Mouse (Mus musculus): ENCODE results near the gene Tnfsf13b.

Tnfsf13b gene

DNA sequence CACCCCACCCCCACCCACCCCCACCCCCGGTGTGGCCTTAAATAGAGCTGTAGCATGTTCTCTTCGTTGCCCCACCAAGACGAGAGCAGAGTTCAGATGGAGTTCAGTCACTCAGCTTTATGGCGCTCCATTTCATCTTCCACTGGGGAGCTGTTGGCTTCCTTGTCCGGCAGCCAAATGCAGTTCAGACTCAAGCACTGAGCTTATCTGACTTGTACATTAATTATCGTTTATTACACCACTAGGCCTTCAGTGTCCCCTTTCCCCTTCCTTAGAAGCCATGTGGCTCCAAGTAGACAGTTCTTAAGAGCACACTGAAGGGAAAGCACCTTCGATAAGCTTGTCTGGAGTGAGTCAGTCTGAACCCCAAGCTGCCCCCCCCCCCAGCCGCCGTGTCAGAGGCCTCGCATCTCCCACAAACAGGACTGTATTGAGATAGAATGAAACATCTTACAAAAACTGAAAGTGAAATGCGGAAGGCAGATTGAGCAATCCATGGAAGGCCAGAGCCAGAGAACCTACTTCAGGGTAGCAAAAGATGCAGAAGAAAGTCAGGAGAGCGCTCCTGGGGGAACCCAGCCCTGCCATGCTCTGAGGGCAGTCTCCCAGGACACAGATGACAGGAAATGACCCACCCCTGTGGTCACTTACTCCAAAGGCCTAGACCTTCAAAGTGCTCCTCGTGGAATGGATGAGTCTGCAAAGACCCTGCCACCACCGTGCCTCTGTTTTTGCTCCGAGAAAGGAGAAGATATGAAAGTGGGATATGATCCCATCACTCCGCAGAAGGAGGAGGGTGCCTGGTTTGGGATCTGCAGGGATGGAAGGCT is at the start of gene Tnfsf13b:
Gene Tnfsf13b, plus strand, starts transcription at position 312 of the 830 bp plus-strand sequence.
- DNase-seq (ENCODE audit: low spot score in 2 of 2): no peak

DNA sequence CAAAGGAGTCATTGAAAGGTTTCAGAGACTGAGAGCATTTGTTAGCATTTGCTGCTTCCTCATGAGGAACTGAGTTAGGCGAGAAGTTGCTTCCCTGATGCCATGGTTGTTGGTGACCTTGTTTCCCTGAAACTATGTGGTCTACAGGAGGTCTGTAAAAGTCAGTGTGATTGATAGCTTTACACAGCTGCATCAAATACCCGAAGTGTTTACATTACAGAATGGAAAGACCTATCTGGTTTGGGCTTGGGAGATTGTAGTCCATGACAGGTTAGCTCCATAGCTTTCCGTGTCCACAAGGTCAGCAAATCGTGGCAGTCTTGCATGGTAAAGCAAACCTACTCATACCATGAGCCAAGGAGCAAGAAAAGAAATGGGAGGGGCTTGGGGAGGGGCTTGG is 47.9 kb upstream of the Tnfsf13b start:
- DNase-seq (ENCODE audit: low spot score in 2 of 2): no peak

DNA sequence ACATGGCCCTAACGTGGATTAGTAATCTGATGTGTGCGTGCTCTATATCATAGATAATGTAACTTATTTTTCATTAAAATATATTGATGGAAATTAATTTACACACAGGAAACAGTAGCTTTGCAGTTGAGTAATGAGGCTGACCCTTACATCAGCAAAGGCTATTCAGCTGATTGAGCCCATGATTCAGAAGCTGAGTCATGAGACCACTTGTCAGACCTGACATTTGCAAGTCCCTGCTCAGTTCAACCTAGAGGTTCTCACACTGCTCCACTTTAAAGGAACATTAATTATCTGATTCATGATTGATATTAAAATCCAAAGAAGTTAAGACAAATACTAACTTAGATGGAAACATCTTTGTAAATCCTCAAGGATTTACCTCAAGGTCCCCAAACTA is 46.3 kb upstream of the Tnfsf13b start:
- no peak for DNase-seq (ENCODE audit: low spot score in 2 of 2)

DNA sequence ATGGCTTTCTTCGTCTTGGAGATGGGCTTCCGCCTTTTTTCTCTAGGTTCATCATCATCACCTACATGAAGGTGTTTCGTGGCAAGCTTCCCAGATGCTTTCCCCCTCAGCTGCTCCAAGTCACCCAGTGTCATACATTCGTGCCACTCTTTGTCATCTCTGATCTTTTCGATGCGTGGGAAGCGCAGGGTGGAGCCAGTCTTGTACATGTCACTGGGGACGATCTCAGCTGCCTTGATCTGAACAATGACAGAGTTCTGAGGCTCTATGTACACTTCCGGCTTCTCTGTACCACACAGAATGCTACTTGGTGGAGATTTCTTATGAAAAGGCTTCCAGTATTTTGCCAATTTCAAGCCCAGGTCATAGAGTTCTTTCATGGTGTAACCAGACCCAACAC is 34.4 kb upstream of the Tnfsf13b start:
- no peak for DNase-seq (ENCODE audit: low spot score in 2 of 2)

DNA sequence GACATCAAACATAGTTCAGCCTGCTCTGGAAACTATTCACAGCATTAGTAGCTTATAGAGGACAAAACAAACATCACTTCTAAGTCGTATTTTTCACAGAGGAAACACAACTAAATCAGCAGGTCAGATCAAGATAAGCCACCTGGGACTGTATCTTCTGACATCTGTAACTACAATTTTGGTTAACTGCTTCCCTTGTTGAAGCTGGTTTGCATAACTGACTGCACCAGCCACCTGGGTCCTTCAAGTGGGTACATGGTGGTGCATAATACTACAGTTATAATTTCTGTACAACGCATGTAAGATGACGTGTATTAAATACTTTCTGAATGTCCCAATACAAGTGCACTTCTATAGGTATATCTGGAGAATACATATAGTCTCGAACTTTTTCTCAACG is 31.0 kb upstream of the Tnfsf13b start:
- no peak for DNase-seq (ENCODE audit: low spot score in 2 of 2)

DNA sequence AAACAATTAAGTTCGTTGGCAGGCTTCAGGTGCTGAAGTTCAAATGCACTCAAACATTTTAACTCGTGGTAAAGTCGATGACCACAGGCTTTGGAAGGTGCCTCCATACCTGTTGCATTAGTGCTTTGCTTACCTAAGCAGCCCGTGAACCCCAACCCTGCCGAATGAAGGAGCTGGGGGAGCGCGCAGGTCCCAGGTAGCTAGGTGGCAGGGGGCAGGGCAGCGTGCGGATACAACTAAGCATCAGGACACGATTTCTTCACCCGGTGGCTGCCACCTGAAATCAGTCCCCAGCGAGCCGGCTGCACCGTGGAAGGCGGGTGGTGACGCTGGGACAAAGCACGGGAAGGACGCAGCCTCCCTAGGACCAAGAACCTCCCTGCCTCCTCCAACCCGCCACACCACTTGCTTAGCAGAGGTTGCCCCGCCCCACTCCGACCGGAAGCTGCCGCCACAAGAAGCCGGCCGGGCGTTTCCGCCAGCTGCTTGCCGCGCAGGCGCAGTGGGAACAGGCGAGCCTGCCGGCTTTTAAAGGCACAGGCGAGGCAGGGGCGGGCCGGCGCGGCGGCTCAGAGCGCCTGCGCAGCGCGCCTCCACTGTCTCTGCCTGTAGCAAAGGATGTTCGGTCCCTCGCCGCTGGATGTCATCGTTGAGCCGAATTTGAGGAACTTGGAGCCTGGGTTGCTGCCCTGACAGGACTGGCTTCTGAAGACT is 30.2 kb upstream of the Tnfsf13b start:
- DNase-seq (ENCODE audit: low spot score in 2 of 2): peak; percentile 89 to 98

DNA sequence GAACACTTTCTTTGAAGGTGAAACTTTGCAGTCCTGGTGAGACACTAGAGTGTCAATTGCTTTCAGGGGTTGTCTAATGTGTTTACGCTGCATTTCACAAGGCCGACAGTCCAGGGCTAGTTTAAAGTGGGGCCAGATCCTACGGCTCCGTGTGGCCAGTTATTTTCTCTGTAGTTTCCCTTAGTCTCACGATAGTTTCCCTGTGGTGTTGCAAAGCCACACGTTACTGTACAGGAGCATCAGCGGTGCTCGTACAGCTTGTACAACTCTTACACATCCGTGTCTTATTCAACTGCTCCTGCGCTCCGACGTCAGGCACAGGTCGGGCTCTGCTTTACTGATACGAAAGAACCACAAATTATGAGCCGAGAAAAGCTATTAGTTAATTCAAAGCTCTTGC is 29.3 kb upstream of the Tnfsf13b start:
- DNase-seq (ENCODE audit: low spot score in 2 of 2): peak; percentile 20 to 26

DNA sequence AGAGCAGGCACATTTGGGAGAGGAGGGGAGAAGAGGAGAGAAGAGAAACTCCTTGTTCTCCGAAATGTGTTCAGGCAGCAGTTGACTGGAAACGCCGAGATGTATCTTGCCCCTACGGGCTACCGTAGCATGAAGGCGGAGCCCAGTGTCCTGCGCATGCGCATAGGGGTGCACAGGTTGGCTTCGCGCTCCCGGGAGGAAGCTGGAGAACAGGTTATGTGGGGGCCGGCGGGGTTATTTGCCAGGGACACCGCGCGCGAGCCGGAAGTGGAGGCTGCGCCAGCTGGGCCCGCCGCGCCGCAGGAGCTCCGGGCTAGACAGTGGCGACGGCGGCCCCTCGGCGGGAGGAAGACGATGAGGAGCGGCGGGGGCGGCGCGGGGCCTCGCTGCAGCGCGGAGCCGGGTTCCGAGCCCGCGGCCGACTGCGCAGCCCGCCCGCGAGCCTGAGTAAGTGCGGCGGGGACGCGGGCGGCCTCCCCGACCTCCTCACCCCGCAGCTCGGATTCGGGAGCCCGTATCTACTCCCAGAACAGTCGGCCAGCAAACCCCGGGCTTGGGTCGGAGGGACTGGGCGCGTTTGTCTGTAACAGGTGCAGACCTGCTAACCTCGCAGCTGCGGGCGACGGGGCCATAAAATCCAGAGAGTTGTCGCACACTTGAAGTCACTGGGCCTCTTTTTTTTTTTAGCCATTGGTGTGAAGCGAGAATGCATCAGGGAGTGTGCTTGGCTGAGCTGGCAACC is 28.5 kb upstream of the Tnfsf13b start, which contains the start of the genes Lig4 and Abhd13:
Gene Lig4, minus strand, starts transcription at position 114 of the 742 bp plus-strand sequence.
Gene Abhd13, plus strand, starts transcription at position 135 of the 742 bp plus-strand sequence.
- DNase-seq (ENCODE audit: low spot score in 2 of 2): peak; percentile 96 to 97

DNA sequence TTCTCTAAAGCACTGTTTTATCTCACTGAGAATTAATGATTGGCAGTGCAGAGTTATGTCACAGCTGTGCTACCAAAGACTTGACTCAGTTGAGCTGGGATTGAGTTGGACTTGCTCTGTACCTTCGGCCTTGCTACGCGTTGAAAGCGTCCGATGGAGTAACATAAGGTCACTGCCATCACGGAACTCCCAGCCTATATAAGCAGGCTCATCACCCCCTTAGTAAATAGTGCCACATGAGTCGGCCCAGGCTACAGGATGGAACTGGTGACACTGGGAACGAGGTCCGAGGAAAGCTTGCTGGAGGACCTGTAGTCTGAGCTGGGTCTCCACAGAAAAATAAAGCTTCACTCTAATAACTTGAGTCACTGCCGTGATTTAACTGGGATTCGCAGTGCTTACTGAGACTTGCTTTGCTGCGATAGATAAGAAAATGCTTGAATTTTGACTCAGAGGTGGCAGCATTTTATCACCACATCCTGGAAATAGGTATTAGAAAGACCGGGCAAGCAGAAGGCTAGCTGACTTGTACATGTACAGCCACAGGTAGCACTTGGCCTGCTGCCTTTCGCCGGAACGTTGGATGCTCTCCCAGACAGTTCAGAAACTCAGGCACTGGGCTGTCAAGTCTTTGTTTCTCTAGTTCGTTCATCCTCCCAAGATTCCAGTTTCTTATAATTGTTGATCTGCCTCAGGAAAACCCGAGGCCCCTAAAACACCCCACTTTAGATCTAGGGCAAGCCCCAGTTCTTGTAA is 27.6 kb upstream of the Tnfsf13b start:
- no peak for DNase-seq (ENCODE audit: low spot score in 2 of 2)

DNA sequence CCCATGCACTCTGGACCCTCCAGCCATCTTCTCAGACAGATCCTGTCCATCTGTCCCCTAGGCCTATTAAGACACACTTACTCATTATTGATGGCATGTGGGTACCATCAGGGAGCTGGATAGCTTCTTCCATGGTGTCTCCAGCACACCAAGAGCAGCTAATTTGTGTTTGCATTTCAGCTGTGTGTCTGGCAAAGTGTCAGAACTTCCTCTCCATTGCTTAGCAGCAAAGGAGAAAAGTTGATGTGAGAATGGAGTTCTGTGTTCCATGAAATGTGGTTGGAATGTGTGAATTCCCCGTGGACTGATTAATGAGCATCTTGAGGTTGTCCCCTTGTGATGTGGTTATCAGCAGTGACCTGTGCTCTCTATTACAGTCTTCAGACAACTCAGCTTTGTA is 26.5 kb upstream of the Tnfsf13b start:
- DNase-seq (ENCODE audit: low spot score in 2 of 2): no peak

DNA sequence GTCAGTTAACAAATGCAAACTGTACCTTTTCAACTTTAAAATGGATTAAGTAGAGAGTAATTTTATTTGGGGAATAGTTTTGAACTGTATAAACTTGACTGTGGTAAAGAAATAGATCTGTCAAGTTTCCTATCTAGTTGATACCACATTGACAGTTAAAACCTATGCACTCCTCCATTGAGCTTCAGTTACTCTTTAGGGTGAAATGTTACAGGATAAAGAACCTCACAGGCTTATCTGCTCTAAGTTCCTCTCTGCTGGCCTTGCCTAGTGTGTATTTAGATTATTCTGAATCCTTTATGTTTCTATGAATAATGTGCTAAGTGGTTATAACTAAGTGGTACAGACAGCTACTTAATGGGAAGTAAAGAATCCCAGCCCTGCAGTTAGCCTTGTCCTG is 26.1 kb upstream of the Tnfsf13b start:
- DNase-seq (ENCODE audit: low spot score in 2 of 2): no peak

DNA sequence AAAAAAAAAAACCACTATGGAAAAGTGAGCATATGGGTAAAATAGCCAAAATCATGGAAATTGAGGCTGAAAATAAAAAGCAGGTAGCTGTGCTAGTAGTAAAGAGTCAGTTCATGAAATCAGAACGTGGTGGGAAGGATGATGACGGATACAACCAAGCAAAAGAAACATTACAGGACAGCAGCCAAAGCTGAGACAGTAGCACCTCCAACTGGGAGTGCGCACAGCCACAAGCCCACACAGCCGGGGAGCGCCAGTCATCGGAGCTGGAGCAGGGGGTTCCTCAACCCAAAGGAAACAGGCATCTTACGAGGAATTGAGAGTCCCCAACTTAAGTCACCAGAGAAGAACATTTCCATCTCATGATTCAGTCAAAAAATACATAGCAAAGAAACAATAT is 2.2 kb upstream of the Tnfsf13b start:
- DNase-seq (ENCODE audit: low spot score in 2 of 2): no peak

DNA sequence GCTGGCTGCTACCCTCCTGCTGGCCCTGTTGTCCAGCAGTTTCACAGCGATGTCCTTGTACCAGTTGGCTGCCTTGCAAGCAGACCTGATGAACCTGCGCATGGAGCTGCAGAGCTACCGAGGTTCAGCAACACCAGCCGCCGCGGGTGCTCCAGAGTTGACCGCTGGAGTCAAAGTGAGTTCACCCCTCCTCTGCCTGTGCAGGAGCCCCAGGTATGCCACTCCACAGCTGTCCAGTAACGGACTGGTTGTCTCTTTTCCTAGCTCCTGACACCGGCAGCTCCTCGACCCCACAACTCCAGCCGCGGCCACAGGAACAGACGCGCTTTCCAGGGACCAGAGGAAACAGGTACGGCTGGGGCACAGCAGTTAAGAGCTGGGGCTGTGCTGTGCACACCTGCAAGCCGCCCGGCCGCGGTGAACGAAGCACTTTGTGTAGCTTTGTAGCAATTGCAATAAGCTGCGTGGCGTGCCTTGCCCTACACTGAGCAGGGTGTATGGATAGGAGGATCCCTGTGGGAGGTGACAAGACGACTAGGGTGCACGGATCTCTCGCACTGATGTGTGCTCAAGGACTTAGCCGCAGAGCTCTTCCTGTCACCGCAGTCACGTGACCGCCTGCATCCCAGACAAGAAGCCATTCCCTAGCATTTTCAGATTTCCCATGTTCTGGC is 856 bp downstream of the Tnfsf13b start:
- DNase-seq (ENCODE audit: low spot score in 2 of 2): no peak

DNA sequence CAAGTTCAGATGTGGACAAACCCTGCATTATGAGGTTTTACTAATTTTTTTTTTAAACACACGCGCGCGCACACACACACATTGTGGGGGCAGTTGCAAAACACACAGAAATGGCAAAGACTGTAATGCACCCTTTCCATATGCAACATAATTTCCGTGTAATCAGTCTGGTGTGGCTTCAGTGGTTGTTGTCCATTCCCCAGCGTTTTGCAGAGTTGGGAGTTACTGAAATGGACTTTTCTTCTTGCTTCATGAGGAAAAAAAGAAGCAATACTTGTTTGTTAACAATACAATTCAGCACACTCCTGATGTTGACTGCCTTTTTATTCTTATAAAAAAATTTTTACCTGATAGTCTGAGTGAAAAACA is 1.4 kb downstream of the Tnfsf13b start:
- no peak for DNase-seq (ENCODE audit: low spot score in 2 of 2)

DNA sequence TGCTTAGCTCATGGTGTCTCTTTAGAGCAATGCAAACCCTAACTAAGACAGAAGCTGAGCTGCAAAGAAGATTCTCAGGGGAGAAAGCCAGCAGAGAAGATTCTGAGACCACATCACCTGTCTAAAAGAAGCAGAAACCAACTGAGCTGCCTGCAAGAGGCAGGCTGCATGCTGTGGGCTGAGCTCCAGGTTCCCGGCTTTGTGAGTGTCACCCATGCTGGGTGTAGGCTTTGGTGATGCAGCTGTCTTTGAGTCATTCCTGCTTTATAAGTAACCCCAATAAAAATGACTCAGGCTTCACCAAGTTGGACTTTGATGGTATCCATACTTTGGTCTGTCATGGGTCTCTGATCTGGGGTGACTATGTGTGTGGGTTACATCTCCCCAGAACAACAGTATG is 10.0 kb downstream of the Tnfsf13b start:
- no peak for DNase-seq (ENCODE audit: low spot score in 2 of 2)

DNA sequence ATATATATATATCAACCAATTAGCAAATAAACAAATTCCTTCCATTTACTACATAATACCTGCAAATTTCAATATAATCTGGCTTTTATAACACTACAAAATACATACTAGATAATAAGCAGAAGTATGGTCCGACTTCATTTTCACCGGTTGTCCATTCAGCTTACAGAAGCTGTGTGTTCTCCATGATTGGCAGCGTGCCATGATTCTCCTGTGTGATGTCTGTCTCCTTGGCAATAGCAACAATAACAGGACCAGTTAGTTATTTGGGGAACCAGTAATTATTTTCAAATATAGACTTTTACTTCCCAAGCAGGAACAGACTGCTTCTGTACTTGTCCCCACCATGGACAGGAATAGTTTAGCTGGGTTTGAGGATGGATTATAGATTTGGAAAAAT is 11.0 kb downstream of the Tnfsf13b start:
- DNase-seq (ENCODE audit: low spot score in 2 of 2): no peak

DNA sequence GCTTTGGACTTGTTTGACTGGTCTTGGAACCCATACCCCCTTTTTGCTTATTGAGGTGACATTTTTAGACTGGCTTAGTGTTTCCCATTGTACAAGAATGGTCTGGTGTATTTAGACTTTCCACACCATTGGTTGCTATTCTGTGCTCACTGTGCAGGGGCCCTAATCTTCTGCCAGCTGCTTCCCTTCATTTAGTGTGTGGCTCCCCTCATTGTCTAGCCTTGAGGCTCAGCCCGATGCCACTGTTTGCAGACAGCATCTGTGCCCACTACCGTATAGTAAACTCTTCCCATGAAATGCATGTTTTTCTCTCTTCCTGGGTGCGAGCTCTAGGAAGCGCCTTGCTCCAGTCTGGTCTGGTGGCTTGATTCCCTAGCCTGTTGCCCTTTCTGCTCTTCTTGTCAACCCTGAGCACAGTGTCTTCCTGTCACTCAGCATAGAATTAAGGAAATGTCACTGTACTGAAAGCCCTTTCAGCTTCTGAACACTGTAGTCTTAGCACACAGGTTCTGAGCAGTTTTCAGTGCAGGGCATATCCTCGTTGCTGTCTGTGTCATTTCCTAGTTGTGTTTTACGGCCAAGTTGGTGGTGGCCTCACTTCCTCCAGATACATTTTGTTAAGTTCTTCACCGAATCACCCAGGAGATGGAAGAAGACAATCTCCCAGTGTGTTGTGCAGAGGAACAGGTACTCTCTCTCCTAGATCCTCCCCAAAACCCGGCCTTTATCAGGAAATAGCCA is 24.2 kb downstream of the Tnfsf13b start:
- no peak for DNase-seq (ENCODE audit: low spot score in 2 of 2)

DNA sequence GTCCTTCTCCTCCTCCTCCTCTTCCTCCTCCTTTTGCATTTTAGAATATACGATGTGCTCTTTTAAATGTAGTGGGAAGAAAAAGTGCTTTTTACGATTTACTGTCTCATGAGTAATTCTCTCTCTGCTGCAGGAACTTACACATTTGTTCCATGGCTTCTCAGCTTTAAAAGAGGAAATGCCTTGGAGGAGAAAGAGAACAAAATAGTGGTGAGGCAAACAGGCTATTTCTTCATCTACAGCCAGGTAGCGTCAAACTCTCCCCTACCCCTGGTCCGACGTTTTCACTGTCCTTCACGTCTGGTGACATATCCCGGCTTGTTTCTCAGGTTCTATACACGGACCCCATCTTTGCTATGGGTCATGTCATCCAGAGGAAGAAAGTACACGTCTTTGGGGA is 24.9 kb downstream of the Tnfsf13b start:
- DNase-seq (ENCODE audit: low spot score in 2 of 2): no peak

DNA sequence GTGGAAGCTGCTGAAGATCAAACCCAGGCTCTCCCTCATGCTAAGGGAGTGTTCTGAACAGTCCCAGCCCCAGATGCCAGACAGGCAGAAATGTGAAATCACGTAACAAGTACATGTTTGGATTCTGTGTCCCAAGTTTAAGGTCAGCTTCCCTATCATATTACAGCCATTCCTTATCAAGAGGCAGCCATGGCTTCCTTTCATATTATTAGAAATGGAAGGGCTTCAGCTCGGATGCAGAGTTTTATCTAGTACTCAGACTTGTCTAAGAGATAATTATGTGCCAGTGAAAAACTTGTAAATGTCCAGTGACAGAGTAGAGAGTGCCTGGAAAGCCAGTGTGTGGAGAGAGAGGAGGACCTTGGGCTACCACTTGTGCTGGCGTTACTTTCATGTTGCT is 34.6 kb downstream of the Tnfsf13b start:
- DNase-seq (ENCODE audit: low spot score in 2 of 2): no peak

DNA sequence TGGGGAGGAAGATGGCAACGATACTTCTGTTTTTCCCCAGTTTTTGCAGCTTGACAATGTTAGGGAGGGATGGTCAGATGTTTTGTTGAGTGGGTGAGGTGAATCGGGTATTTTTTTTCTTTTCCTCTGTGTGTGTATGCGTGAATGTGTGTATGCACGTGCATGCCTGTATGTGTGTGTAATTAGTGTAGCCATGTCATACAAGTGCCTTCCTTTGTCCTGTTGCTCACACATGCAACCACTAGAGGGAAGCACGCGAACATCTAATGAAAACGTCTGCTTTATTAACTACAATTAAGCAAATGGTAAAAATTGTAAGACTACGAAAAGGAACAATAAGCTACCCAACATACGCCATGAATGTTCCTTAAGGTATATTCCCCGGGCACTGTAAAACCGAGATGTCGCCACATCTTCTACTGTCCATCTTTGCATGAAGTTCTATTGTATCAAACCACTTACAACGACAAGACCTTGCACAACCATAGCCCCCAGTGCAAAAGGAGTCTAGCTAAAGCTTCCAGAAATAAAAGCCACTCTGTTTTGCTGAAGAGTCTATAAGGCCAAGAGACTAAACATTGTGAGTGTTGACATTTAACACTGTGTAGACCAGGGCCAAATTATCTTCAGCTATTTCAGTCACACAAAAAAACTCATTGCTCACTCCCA is 37.7 kb downstream of the Tnfsf13b start:
- no peak for DNase-seq (ENCODE audit: low spot score in 2 of 2)

Data from spleen, postnatal 10 days (tissue).